Mouse (Mus musculus): ENCODE measurements around the gene Bloc1s6. TPM values are rescaled to one million over a fixed set of nuclear protein-coding genes. Genes with fewer than 3 reads are reported as not detected.

Bloc1s6 gene
- polyA plus RNA-seq, 1 experiment from 2014 or later = 106 TPM

DNA sequence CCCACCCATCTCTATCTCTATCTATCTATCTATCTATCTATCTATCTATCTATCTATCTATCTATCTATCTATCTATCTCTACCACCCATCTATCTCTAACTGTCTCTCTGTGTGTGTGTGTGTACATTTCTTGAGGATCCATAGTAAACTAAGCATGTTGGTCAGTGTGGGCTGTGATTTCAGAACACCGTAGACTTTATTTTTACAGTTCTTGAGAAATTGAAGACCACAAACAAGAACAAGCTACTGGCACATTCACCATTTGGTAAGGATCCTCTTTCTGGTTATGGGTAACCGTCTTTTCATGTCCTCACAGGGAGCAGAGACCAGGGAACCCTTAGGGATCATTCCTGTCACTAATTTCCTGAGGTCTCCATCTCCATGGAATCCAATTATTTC is 25.5 kb upstream of the Bloc1s6 start:
- Histone ChIP-seq H3K27me3 (replicated peaks; ENCODE audit: control insufficient read depth, insufficient read depth, low read length) (no peaks in the 10 kb centered on the region), H3K36me3 (ENCODE audit: control insufficient read depth, insufficient read depth, low read length) (no peaks in the 10 kb centered on the region), H3K4me2 (ENCODE audit: low read length) (no peak overlapping the region), H3K9ac (ENCODE audit: low read depth, low read length) (no peak overlapping the region), H3K9me3 (ENCODE audit: control insufficient read depth, low read length) (no peaks in the 10 kb centered on the region), H3K27ac (ENCODE audit: low read depth, low read length) (no peak overlapping the region), H3K4me3 (ENCODE audit: low read length) (no peak overlapping the region), H3K4me1 (ENCODE audit: control insufficient read depth, insufficient read depth, low read depth, low read length) (no peaks in the 10 kb centered on the region)
- ATAC-seq = no peak
- 91% methylated on average over 2 of the region's 2 CpGs for WGBS

DNA sequence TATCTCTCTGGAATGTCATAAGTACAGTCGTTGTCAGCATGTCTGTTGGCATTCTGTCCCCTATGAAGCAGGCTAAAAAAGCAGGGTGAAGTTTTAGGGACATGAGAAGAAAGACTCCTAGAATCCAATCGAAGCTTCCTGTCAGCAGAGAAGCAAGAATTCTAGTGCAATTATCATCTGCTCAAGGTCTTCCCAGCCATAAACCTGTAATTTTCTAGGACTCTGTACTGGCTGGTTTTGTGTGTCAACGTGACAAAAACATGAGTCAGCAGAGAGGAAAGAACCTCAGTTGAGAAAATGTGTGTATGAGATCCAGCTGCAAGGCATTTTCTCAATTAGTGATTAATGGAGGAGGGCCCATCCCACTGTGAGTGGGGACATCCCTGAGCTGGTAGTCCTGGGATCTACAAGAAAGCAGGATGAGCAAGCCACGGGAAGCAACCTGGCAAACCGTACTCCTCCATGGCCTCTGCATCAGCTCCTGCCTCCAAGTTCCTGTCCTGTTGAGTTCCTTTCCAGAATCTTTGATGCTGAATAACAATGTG is 23.1 kb upstream of the Bloc1s6 start:
- WGBS = 75% methylated on average over 5 of the region's 5 CpGs
- ATAC-seq = no peak
- H3K9me3 ChIP-seq (ENCODE audit: control insufficient read depth, low read length) = no peaks in the 10 kb centered on the region
- H3K4me3 ChIP-seq (ENCODE audit: low read length) = no peak overlapping the region
- no peaks in the 10 kb centered on the region for H3K4me1 ChIP-seq (ENCODE audit: control insufficient read depth, insufficient read depth, low read depth, low read length)
- H3K27ac ChIP-seq (ENCODE audit: low read depth, low read length) = no peak overlapping the region
- H3K36me3 ChIP-seq (ENCODE audit: control insufficient read depth, insufficient read depth, low read length) = no peaks in the 10 kb centered on the region
- H3K27me3 ChIP-seq (replicated peaks; ENCODE audit: control insufficient read depth, insufficient read depth, low read length) = no peaks in the 10 kb centered on the region
- no peak overlapping the region for H3K4me2 ChIP-seq (ENCODE audit: low read length)
- H3K9ac ChIP-seq (ENCODE audit: low read depth, low read length) = no peak overlapping the region

GRCm38 (mm10) chr2:122716301-122716842 is 21.9 kb upstream of the Bloc1s6 start:
- ATAC-seq = no peak
- no peaks in the 10 kb centered on the region for H3K36me3 ChIP-seq (ENCODE audit: control insufficient read depth, insufficient read depth, low read length)
- H3K4me2 ChIP-seq (ENCODE audit: low read length) = no peak overlapping the region
- no peak overlapping the region for H3K4me3 ChIP-seq (ENCODE audit: low read length)
- H3K9ac ChIP-seq (ENCODE audit: low read depth, low read length) = no peak overlapping the region
- no peak overlapping the region for H3K27ac ChIP-seq (ENCODE audit: low read depth, low read length)
- WGBS = 86% methylated on average over 3 of the region's 3 CpGs
- H3K27me3 ChIP-seq (replicated peaks; ENCODE audit: control insufficient read depth, insufficient read depth, low read length) = no peaks in the 10 kb centered on the region
- H3K4me1 ChIP-seq (ENCODE audit: control insufficient read depth, insufficient read depth, low read depth, low read length) = no peaks in the 10 kb centered on the region
- no peaks in the 10 kb centered on the region for H3K9me3 ChIP-seq (ENCODE audit: control insufficient read depth, low read length)

GRCm38 (mm10) chr2:122719232-122719631 is 19.1 kb upstream of the Bloc1s6 start:
- no peaks in the 10 kb centered on the region for H3K4me1 ChIP-seq (ENCODE audit: control insufficient read depth, insufficient read depth, low read depth, low read length)
- H3K27me3 ChIP-seq (replicated peaks; ENCODE audit: control insufficient read depth, insufficient read depth, low read length) = no peaks in the 10 kb centered on the region
- 76% methylated on average over 1 of the region's 1 CpGs for WGBS
- H3K27ac ChIP-seq (ENCODE audit: low read depth, low read length) = no peak overlapping the region
- H3K9ac ChIP-seq (ENCODE audit: low read depth, low read length) = no peak overlapping the region
- no peak overlapping the region for H3K4me3 ChIP-seq (ENCODE audit: low read length)
- H3K9me3 ChIP-seq (ENCODE audit: control insufficient read depth, low read length) = no peaks in the 10 kb centered on the region
- no peak for ATAC-seq
- no peak overlapping the region for H3K4me2 ChIP-seq (ENCODE audit: low read length)
- no peaks in the 10 kb centered on the region for H3K36me3 ChIP-seq (ENCODE audit: control insufficient read depth, insufficient read depth, low read length)

DNA sequence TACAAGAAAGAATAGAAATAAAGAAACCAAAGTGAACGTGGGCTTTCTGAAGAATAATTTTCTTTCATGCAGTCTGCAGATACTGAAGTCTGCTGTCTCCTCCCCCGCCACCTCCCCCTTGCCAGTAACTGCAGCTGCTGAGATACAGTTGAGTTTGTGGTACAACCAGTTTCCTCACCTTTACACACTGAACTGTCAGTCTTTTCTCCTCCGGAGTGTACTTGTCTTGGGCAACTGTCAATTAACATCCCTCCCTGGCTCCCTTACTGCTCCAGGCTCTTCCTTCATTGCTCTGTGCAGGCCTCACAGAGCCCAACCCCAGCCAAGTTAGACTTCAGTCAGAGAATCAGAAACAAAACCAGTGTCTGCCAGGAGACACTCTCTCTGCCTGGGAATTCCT is 17.7 kb upstream of the Bloc1s6 start:
- no peak overlapping the region for H3K4me2 ChIP-seq (ENCODE audit: low read length)
- no peaks in the 10 kb centered on the region for H3K27me3 ChIP-seq (replicated peaks; ENCODE audit: control insufficient read depth, insufficient read depth, low read length)
- H3K9me3 ChIP-seq (ENCODE audit: control insufficient read depth, low read length) = no peaks in the 10 kb centered on the region
- no peak for ATAC-seq
- no peaks in the 10 kb centered on the region for H3K4me1 ChIP-seq (ENCODE audit: control insufficient read depth, insufficient read depth, low read depth, low read length)
- 83% methylated on average over 3 of the region's 3 CpGs for WGBS
- no peak overlapping the region for H3K27ac ChIP-seq (ENCODE audit: low read depth, low read length)
- H3K36me3 ChIP-seq (ENCODE audit: control insufficient read depth, insufficient read depth, low read length) = no peaks in the 10 kb centered on the region
- H3K9ac ChIP-seq (ENCODE audit: low read depth, low read length) = no peak overlapping the region
- no peak overlapping the region for H3K4me3 ChIP-seq (ENCODE audit: low read length)

DNA sequence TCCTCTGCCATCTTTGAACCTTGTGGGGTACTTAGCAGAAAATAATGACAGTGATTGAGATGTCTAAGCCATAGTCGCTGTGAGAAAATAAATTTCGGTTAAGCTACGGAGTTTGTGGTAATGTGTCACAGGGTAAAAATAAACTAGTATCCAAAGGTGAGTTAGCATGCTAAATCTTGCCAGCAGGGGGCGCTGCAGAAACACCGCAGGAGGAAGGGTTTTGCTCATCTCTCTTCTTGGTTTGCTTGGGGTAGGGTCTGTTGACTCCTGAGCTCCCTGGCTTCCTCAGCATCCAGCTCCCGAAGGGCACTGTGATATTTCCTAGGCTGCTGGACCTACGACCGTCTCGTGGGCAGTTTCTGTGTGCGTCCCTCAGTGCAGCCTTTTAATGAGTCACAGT is 12.7 kb upstream of the Bloc1s6 start:
- Histone ChIP-seq H3K4me3 (ENCODE audit: low read length) (no peak overlapping the region), H3K9ac (ENCODE audit: low read depth, low read length) (no peak overlapping the region), H3K4me1 (ENCODE audit: control insufficient read depth, insufficient read depth, low read depth, low read length) (no peaks in the 10 kb centered on the region), H3K36me3 (ENCODE audit: control insufficient read depth, insufficient read depth, low read length) (no peaks in the 10 kb centered on the region), H3K27ac (ENCODE audit: low read depth, low read length) (no peak overlapping the region), H3K9me3 (ENCODE audit: control insufficient read depth, low read length) (no peaks in the 10 kb centered on the region), H3K4me2 (ENCODE audit: low read length) (no peak overlapping the region), H3K27me3 (replicated peaks; ENCODE audit: control insufficient read depth, insufficient read depth, low read length) (peaks cover 2% of the 10 kb centered on the region; the same call in 1 of the 2 replicates)
- 64% methylated on average over 10 of the region's 10 CpGs for WGBS
- ATAC-seq = no peak

GRCm38 (mm10) chr2:122731456-122731855 is 6.8 kb upstream of the Bloc1s6 start:
- H3K4me3 ChIP-seq (ENCODE audit: low read length) = no peak overlapping the region
- no peak overlapping the region for H3K9ac ChIP-seq (ENCODE audit: low read depth, low read length)
- peaks cover 10% of the 10 kb centered on the region for H3K27me3 ChIP-seq (replicated peaks; ENCODE audit: control insufficient read depth, insufficient read depth, low read length)
- no peaks in the 10 kb centered on the region for H3K36me3 ChIP-seq (ENCODE audit: control insufficient read depth, insufficient read depth, low read length)
- no peaks in the 10 kb centered on the region for H3K9me3 ChIP-seq (ENCODE audit: control insufficient read depth, low read length)
- ATAC-seq = no peak
- no peak overlapping the region for H3K4me2 ChIP-seq (ENCODE audit: low read length)
- no peak overlapping the region for H3K27ac ChIP-seq (ENCODE audit: low read depth, low read length)
- H3K4me1 ChIP-seq (ENCODE audit: control insufficient read depth, insufficient read depth, low read depth, low read length) = no peaks in the 10 kb centered on the region
- 29% methylated on average over 2 of the region's 2 CpGs for WGBS

GRCm38 (mm10) chr2:122739023-122739422 is 720 bp downstream of the Bloc1s6 start:
- Histone ChIP-seq H3K4me2 (ENCODE audit: low read length) (peak overlapping the region; percentile 54), H3K27ac (ENCODE audit: low read depth, low read length) (no peak overlapping the region; the same call in 1 of the 2 replicates), H3K9me3 (ENCODE audit: control insufficient read depth, low read length) (no peaks in the 10 kb centered on the region), H3K4me1 (ENCODE audit: control insufficient read depth, insufficient read depth, low read depth, low read length) (peaks cover 10% of the 10 kb centered on the region), H3K36me3 (ENCODE audit: control insufficient read depth, insufficient read depth, low read length) (no peaks in the 10 kb centered on the region), H3K27me3 (replicated peaks; ENCODE audit: control insufficient read depth, insufficient read depth, low read length) (peaks cover 8% of the 10 kb centered on the region), H3K4me3 (ENCODE audit: low read length) (peak overlapping the region; percentile 81), H3K9ac (ENCODE audit: low read depth, low read length) (peak overlapping the region; percentile 90)
- ATAC-seq = no peak
- 28% methylated on average over 7 of the region's 7 CpGs for WGBS

DNA sequence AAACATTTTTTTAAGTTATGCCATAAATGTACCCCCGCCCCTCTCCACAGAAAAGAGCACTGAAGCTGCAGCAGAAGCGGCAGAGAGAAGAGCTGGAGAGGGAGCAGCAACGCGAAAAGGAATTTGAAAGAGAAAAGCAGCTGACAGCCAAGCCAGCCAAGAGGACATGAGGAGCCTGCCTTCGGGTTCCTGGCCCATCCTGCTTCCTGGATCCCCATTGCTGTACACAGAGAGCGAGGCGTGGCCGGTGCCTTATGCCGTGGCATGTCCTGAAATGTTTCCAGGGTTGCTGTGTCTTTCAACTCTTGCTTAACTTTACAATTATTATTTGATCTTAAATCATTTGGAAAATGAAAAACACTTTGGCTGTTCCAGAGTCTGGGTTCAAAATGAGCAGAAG is 8.2 kb downstream of the Bloc1s6 start:
- H3K27me3 ChIP-seq (replicated peaks; ENCODE audit: control insufficient read depth, insufficient read depth, low read length) = no peaks in the 10 kb centered on the region
- no peak overlapping the region for H3K4me3 ChIP-seq (ENCODE audit: low read length)
- no peak overlapping the region for H3K9ac ChIP-seq (ENCODE audit: low read depth, low read length)
- no peak for ATAC-seq
- peaks cover 11% of the 10 kb centered on the region for H3K36me3 ChIP-seq (ENCODE audit: control insufficient read depth, insufficient read depth, low read length)
- H3K27ac ChIP-seq (ENCODE audit: low read depth, low read length) = no peak overlapping the region
- H3K9me3 ChIP-seq (ENCODE audit: control insufficient read depth, low read length) = no peaks in the 10 kb centered on the region
- no peaks in the 10 kb centered on the region for H3K4me1 ChIP-seq (ENCODE audit: control insufficient read depth, insufficient read depth, low read depth, low read length)
- 88% methylated on average over 9 of the region's 9 CpGs for WGBS
- H3K4me2 ChIP-seq (ENCODE audit: low read length) = no peak overlapping the region

Measured in hindbrain, embryonic 16.5 days (tissue).